Mouse (Mus musculus) stomach, postnatal 0 days (tissue): ENCODE results near the gene Gm867. TPM values are rescaled to one million over a fixed set of nuclear protein-coding genes. Genes with fewer than 3 reads are reported as not detected.

Experiments
- ATAC-seq: fragments of 200-750 bp; cut with Nextera tagmentation; 2 replicates; pipeline ENCODE4 v1.8.0; 2017; ENCODE audit not compliant: low FRiP score, low TSS enrichment
- DNase-seq: peaks from one replicate; pipeline ENCODE4 v3.0.0-alpha.2; 2016; ENCODE audit warnings: low spot score
- H3K27ac ChIP-seq: fragments of 300-500 bp; sonication (generic); replicated peaks from 2 replicates; pipeline ENCODE4 v1.5.1; 2014; ENCODE audit warnings: mild to moderate bottlenecking, control low read depth
- H3K27me3 ChIP-seq: fragments of 300-500 bp; sonication (generic); 2 replicates; pipeline ENCODE4 v1.6.1; 2014; ENCODE audit warnings: low read length; ENCODE audit not compliant: control insufficient read depth, insufficient read depth
- H3K36me3 ChIP-seq: fragments of 300-500 bp; sonication (generic); 2 replicates; pipeline ENCODE4 v1.6.1; 2014; ENCODE audit warnings: low read length, mixed read lengths; ENCODE audit not compliant: control insufficient read depth, insufficient read depth
- H3K4me1 ChIP-seq: fragments of 300-500 bp; sonication (generic); replicated peaks from 2 replicates; pipeline ENCODE4 v1.6.1; 2014; ENCODE audit warnings: antibody characterized with exemption; ENCODE audit not compliant: control insufficient read depth, insufficient read depth
- H3K4me2 ChIP-seq: fragments of 300-500 bp; sonication (generic); replicated peaks from 2 replicates; pipeline ENCODE4 v1.6.1; 2014; ENCODE audit warnings: low read depth, mild to moderate bottlenecking, control low read depth, moderate library complexity
- H3K4me3 ChIP-seq: fragments of 300-500 bp; sonication (generic); 2 replicates; pipeline ENCODE4 v1.5.1; 2014; ENCODE audit warnings: low read depth, low read length, control low read depth
- H3K9ac ChIP-seq: fragments of 300-500 bp; sonication (generic); 2 replicates; pipeline ENCODE4 v1.6.1; 2014; ENCODE audit warnings: mild to moderate bottlenecking, low read length, control low read depth, mixed read lengths
- H3K9me3 ChIP-seq: fragments of 300-500 bp; sonication (generic); 2 replicates; pipeline ENCODE4 v1.6.1; 2016; ENCODE audit warnings: low read length; ENCODE audit not compliant: control insufficient read depth
- CTCF ChIP-seq: IDR thresholded peaks from 2 replicates; pipeline ENCODE4 v1.5.1; 2016; ENCODE audit warnings: antibody characterized with exemption, low read depth, mild to moderate bottlenecking, moderate library complexity
- EP300 ChIP-seq: optimal IDR thresholded peaks from 2 replicates; pipeline ENCODE3; 2016; ENCODE audit warnings: antibody characterized with exemption
- WGBS: fragments of 180-500 bp; shearing (Covaris S2); extraction: QIAGEN DNeasy Blood & Tissue Kit; methylation state at CpG from one replicate; pipeline ENCODE4 v1.1.7; 2014; 5-methylcytosine and 5-hydroxymethylcytosine counted together
- polyA plus RNA-seq: library from polyadenylated mRNA; unstranded; fragments of >200 nt; fragmentation: Nextera tagmentation; extraction: Ambion mirVana; gene quantifications from 2 replicates; pipeline ENCODE4 v1.2.1, GENCODE M21; 2015

Gm867 gene
- polyA plus RNA-seq, 1 experiment from 2014 or later = 0.22 TPM

- WGBS = 64% methylated on average over 9 of the region's 9 CpGs
- DNase-seq (no peak), ATAC-seq (no peak)
Measured at GRCm38 (mm10) chr10:75939481-75940234, 814 bp downstream of the Gm867 start.

GRCm38 (mm10) chr10:75937851-75938643 is 2.4 kb downstream of the Gm867 start:
- 61% methylated on average over 10 of the region's 10 CpGs for WGBS
- peaks cover 7% of the 10 kb centered on the region for H3K4me1 ChIP-seq
- H3K36me3 ChIP-seq = no peaks in the 10 kb centered on the region
- H3K4me2 ChIP-seq = no peak overlapping the region
- DNase-seq = no peak
- TF ChIP-seq EP300 = no peak
- no peak for TF ChIP-seq CTCF
- no peak overlapping the region for H3K4me3 ChIP-seq
- H3K9me3 ChIP-seq = no peaks in the 10 kb centered on the region
- H3K9ac ChIP-seq = no peak overlapping the region
- ATAC-seq = no peak
- no peak overlapping the region for H3K27ac ChIP-seq
- no peaks in the 10 kb centered on the region for H3K27me3 ChIP-seq

More at GRCm38 (mm10) chr10:75939481-75940234, 814 bp downstream of the Gm867 start:
- Histone ChIP-seq H3K27ac (no peak overlapping the region), H3K4me2 (no peak overlapping the region), H3K4me1 (peaks cover 7% of the 10 kb centered on the region), H3K36me3 (no peaks in the 10 kb centered on the region), H3K9ac (no peak overlapping the region), H3K9me3 (no peaks in the 10 kb centered on the region), H3K27me3 (no peaks in the 10 kb centered on the region), H3K4me3 (no peak overlapping the region)
- TF ChIP-seq EP300 (no peak), CTCF (no peak)

- H3K4me2 ChIP-seq = peak overlapping the region; percentile 11; the same call in 1 of the 2 replicates
- H3K9me3 ChIP-seq = no peaks in the 10 kb centered on the region
- H3K27ac ChIP-seq = no peak overlapping the region
- DNase-seq = no peak
- H3K4me1 ChIP-seq = peaks cover 7% of the 10 kb centered on the region
- 61% methylated on average over 18 of the region's 18 CpGs for WGBS
- H3K9ac ChIP-seq = no peak overlapping the region; the same call in 1 of the 2 replicates
- no peak overlapping the region for H3K4me3 ChIP-seq
- no peaks in the 10 kb centered on the region for H3K36me3 ChIP-seq
- no peaks in the 10 kb centered on the region for H3K27me3 ChIP-seq
- TF ChIP-seq CTCF (no peak), EP300 (no peak)
- ATAC-seq = no peak
Measured at GRCm38 (mm10) chr10:75936909-75937667, 3.4 kb downstream of the Gm867 start.

- Histone ChIP-seq H3K27me3 (no peaks in the 10 kb centered on the region), H3K4me2 (peak within 1 kb of the TSS; percentile 74), H3K4me1 (peaks cover 11% of the 10 kb centered on the region), H3K36me3 (no peaks in the 10 kb centered on the region), H3K9me3 (no peaks in the 10 kb centered on the region), H3K4me3 (peak within 1 kb of the TSS; percentile 56), H3K9ac (peak within 1 kb of the TSS; percentile 62), H3K27ac (no peak within 1 kb of the TSS; the same call in 1 of the 2 replicates)
- no peak for TF ChIP-seq EP300
- TF ChIP-seq CTCF = no peak
- WGBS = 4% methylated on average over 45 of the region's 51 CpGs
- peak; percentile 85 for ATAC-seq
- DNase-seq = peak; percentile 93
Measured at GRCm38 (mm10) chr10:75935680-75936541, 4.6 kb downstream of the Gm867 start, which contains the start of gene Mmp11. Gene Mmp11 (minus strand): TSS chr10:75936496.

GRCm38 (mm10) chr10:75934991-75935390 is 5.5 kb downstream of the Gm867 start:
- Histone ChIP-seq H3K27ac (no peak overlapping the region), H3K4me2 (no peak overlapping the region; the same call in 1 of the 2 replicates), H3K4me3 (no peak overlapping the region), H3K36me3 (no peaks in the 10 kb centered on the region), H3K27me3 (no peaks in the 10 kb centered on the region), H3K9ac (no peak overlapping the region), H3K4me1 (peaks cover 11% of the 10 kb centered on the region), H3K9me3 (no peaks in the 10 kb centered on the region)
- DNase-seq (no peak), ATAC-seq (no peak)
- TF ChIP-seq EP300 = no peak
- no peak for TF ChIP-seq CTCF
- 65% methylated on average over 1 of the region's 1 CpGs for WGBS
